Mouse (Mus musculus) embryonic facial prominence, embryonic 14.5 days (tissue): ENCODE measurements around the gene Snx29. TPM values are rescaled to one million over a fixed set of nuclear protein-coding genes. Genes with fewer than 3 reads are reported as not detected.
A peak's percentile ranks its signal among the peaks of the same experiment; 100 is the strongest.

ENCODE experiments used
- ATAC-seq: fragments of 200-750 bp; cut with Nextera tagmentation; 2 replicates; pipeline ENCODE4 v1.8.0; 2017; ENCODE audit warnings: low read depth, moderate number of reproducible peaks, moderate TSS enrichment
- DNase-seq: peaks from one replicate; pipeline ENCODE4 v3.0.0-alpha.2; 2015; ENCODE audit warnings: low spot score
- H3K27ac ChIP-seq: fragments of 300-500 bp; sonication (generic); replicated peaks from 2 replicates; pipeline ENCODE4 v1.5.1; 2014; ENCODE audit warnings: low read depth, mild to moderate bottlenecking, low read length, moderate library complexity
- H3K27me3 ChIP-seq: fragments of 300-500 bp; sonication (generic); replicated peaks from 2 replicates; pipeline ENCODE4 v1.6.1; 2014; ENCODE audit warnings: low read length; ENCODE audit not compliant: control insufficient read depth, insufficient read depth
- H3K36me3 ChIP-seq: fragments of 300-500 bp; sonication (generic); 2 replicates; pipeline ENCODE4 v1.6.1; 2014; ENCODE audit warnings: low read length, mixed read lengths; ENCODE audit not compliant: control insufficient read depth, insufficient read depth
- H3K4me1 ChIP-seq: fragments of 300-500 bp; sonication (generic); 2 replicates; pipeline ENCODE4 v1.6.1; 2014; ENCODE audit warnings: antibody characterized with exemption, low read length; ENCODE audit not compliant: control insufficient read depth, insufficient read depth
- H3K4me2 ChIP-seq: fragments of 300-500 bp; sonication (generic); 2 replicates; pipeline ENCODE4 v1.6.1; 2014; ENCODE audit warnings: low read depth, mild to moderate bottlenecking, low read length, moderate library complexity, mixed read lengths
- H3K4me3 ChIP-seq: fragments of 300-500 bp; sonication (generic); 2 replicates; pipeline ENCODE4 v1.5.1; 2014; ENCODE audit warnings: low read depth, mild to moderate bottlenecking, low read length
- H3K9ac ChIP-seq: fragments of 300-500 bp; sonication (generic); 2 replicates; pipeline ENCODE4 v1.6.1; 2014; ENCODE audit warnings: low read depth, mild to moderate bottlenecking, low read length, moderate library complexity, mixed read lengths
- H3K9me3 ChIP-seq: fragments of 300-500 bp; sonication (generic); 2 replicates; pipeline ENCODE4 v1.6.1; 2016; ENCODE audit warnings: low read length; ENCODE audit not compliant: control insufficient read depth
- WGBS: fragments of 180-500 bp; shearing (Covaris S2); extraction: QIAGEN DNeasy Blood & Tissue Kit; methylation state at CpG from one replicate; pipeline ENCODE4 v1.1.7; 2014; 5-methylcytosine and 5-hydroxymethylcytosine counted together
- polyA plus RNA-seq: library from polyadenylated mRNA; unstranded; fragments of >200 nt; fragmentation: Nextera tagmentation; extraction: Ambion mirVana; gene quantifications from 2 replicates; pipeline ENCODE4 v1.2.1, GENCODE M21; 2014

Gene Snx29
- polyA plus RNA-seq, 1 experiment from 2014 or later, result 9.7 TPM

GRCm38 (mm10) chr16:11516681-11517080, 194.0 kb downstream of the Snx29 start:
- Histone ChIP-seq H3K9me3 (no peaks in the 10 kb centered on the region), H3K9ac (no peak overlapping the region), H3K4me1 (no peaks in the 10 kb centered on the region), H3K27me3 (no peaks in the 10 kb centered on the region), H3K36me3 (0 out of 2 replicates have a peak, but pooled peaks cover 2% of the 10 kb centered on the region), H3K4me3 (no peak overlapping the region), H3K27ac (no peak overlapping the region), H3K4me2 (no peak overlapping the region)
- ATAC-seq (no peak), DNase-seq (no peak)
- WGBS, result 95% methylated on average over 2 of the region's 2 CpGs

DNA sequence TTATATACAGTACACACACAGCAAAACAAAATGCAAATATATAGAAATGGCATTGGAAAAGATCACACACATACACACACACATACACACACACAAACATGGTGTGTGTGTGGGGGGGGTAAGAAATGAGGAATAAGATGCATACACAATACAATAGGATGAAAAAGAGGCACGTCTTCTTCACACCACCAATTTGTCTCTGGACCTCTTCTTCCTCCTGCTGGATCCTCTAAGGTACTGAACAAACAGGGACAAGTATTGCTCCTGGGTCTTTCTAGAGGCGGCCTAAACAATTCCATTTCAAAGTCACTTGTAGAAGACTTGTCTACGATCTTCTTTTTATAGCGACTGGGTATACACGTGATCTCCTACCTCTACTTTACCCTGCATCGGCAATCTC, 194.7 kb downstream of the Snx29 start:
- Histone ChIP-seq H3K36me3 (0 out of 2 replicates have a peak, but pooled peaks cover 2% of the 10 kb centered on the region), H3K9ac (no peak overlapping the region), H3K27ac (no peak overlapping the region), H3K4me1 (no peaks in the 10 kb centered on the region), H3K27me3 (no peaks in the 10 kb centered on the region), H3K4me2 (no peak overlapping the region), H3K4me3 (no peak overlapping the region), H3K9me3 (no peaks in the 10 kb centered on the region)
- no peak for DNase-seq
- WGBS, result 96% methylated on average over 6 of the region's 6 CpGs
- ATAC-seq, result no peak

DNA sequence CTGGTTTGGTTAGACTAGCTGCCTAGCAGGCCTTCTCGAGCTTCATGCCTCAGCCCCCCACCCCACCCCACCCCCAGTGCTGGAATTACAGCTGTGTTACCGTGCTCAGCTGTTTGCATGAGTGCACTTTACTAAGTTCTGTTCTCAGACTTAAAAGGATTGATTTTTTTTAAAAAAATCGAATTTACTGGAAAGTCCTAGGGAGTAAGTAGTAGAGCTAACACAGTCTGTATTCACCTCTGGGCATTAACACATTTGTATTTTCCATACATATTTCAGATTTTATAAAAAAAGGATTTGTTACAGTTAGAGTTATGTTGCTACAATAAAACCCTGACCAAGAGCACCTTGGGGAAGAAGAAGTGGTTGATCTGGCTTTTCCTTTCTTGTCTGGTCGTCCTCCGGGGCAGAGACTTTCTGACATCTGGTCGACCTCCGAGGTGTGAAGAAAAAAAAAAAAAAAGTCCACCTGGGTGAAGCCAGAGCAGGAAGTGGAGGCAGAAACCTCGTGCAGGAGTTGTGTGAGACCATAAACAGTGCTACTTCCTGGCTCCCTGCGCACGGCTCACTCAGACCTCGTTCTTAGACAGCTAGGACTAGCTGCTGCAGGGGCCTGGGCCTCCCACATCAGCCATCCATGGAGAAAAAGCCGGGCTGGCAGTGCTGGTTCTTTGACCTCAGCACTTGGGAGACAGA, 196.2 kb downstream of the Snx29 start:
- Histone ChIP-seq H3K27ac (no peak overlapping the region), H3K27me3 (no peaks in the 10 kb centered on the region), H3K9me3 (no peaks in the 10 kb centered on the region), H3K4me2 (no peak overlapping the region), H3K36me3 (0 out of 2 replicates have a peak, but pooled peaks cover 2% of the 10 kb centered on the region), H3K9ac (no peak overlapping the region), H3K4me3 (no peak overlapping the region), H3K4me1 (no peaks in the 10 kb centered on the region)
- WGBS, result 74% methylated on average over 12 of the region's 12 CpGs
- DNase-seq, result peak; percentile 39
- no peak for ATAC-seq

DNA sequence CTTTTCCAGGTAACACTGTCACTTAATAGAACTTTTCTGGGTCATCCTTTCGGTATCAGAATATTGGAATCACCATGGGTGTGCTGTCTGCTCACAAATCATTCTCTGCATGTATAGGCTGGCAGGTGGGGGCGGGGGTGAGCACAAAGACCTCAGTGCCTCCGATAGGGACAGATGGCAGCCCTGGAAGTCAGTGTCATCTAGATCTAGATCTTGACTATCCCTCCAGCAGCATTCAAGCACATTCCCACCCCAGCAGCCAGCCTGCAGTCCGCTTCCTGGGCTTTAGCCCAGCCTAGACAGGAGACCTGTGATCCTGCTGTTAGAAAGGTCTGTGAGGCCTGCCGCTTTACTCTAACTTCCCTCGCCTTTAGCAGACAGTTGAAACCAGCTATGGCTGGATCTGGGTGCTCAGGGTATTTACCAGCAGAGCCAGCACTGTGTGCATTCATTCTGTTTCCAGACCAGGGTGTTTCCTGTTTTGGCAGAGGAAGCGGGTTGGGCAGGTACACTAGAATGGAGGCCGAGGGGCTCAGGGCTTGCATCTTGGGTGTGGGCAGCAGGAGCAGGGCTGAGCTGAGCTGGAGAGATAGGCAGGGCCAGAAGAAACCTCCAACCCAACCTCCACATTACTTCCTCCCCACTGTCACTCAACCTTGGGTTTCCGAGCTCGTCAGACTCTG, 203.5 kb downstream of the Snx29 start:
- no peak overlapping the region for H3K4me2 ChIP-seq
- no peaks in the 10 kb centered on the region for H3K27me3 ChIP-seq
- H3K4me3 ChIP-seq, result no peak overlapping the region
- no peaks in the 10 kb centered on the region for H3K9me3 ChIP-seq
- no peak overlapping the region for H3K27ac ChIP-seq
- H3K4me1 ChIP-seq, result no peaks in the 10 kb centered on the region
- DNase-seq, result no peak
- 65% methylated on average over 9 of the region's 10 CpGs for WGBS
- no peaks in the 10 kb centered on the region for H3K36me3 ChIP-seq
- 0 out of 2 replicates have a peak, but pooled peaks have one; percentile 26 for ATAC-seq
- no peak overlapping the region for H3K9ac ChIP-seq

- WGBS, result 59% methylated on average over 10 of the region's 10 CpGs
- H3K27ac ChIP-seq, result no peak overlapping the region; the same call in 1 of the 2 replicates
- DNase-seq (peak; percentile 42), ATAC-seq (peak; percentile 55; the same call in 1 of the 2 replicates)
- peaks cover 2% of the 10 kb centered on the region; the same call in 1 of the 2 replicates for H3K4me1 ChIP-seq
- H3K36me3 ChIP-seq, result no peaks in the 10 kb centered on the region
- H3K9me3 ChIP-seq, result no peaks in the 10 kb centered on the region
- H3K9ac ChIP-seq, result no peak overlapping the region
- H3K27me3 ChIP-seq, result no peaks in the 10 kb centered on the region
- H3K4me2 ChIP-seq, result no peak overlapping the region
- no peak overlapping the region for H3K4me3 ChIP-seq
Measured at GRCm38 (mm10) chr16:11526996-11527395, 204.3 kb downstream of the Snx29 start.

DNA sequence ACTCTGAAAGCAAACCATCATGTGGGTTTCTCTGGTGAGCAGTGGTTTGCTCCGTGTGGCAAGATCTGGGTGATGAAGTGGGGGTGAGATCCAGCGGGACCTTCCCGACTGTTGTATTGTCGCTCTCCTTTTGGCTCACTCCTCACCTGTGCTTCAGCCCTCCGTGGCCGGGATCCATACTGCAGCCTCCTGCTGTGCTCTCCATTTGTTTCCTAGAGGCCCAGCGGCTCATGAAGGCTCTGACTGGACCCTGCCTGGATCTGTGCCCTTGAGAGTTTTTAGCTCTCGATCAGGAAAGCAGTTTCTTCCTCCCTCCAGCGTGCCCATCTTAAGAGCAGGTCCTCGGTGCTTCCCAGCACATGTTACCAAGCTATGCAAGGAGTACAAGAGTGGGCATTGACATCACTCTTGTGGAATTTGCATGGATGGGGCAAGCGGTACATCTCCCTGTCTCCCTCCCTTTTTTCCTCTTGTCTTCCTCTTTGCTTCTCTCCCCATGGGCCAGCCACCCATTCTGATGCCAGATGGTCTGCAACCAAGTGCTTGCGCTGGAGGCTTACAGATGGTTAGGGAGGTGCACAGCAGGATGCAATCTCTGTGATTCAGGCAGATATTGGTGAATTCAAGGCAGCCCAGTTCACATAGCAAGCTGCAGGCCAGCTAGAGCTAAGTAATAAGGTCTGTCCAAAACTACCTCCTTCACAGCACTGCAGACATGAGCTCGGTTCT, 207.9 kb downstream of the Snx29 start:
- 50% methylated on average over 13 of the region's 13 CpGs for WGBS

GRCm38 (mm10) chr16:11531441-11531840, 208.7 kb downstream of the Snx29 start:
- WGBS, result 86% methylated on average over 7 of the region's 7 CpGs
- Histone ChIP-seq H3K4me3 (no peak overlapping the region), H3K27ac (no peak overlapping the region), H3K4me1 (peaks cover 14% of the 10 kb centered on the region), H3K36me3 (no peaks in the 10 kb centered on the region), H3K27me3 (no peaks in the 10 kb centered on the region), H3K4me2 (no peak overlapping the region), H3K9me3 (no peaks in the 10 kb centered on the region), H3K9ac (no peak overlapping the region)
- DNase-seq (no peak), ATAC-seq (no peak)

More for the DNA sequence above, 207.9 kb downstream of the Snx29 start:
- Histone ChIP-seq H3K4me1 (peaks cover 14% of the 10 kb centered on the region), H3K9ac (no peak overlapping the region), H3K4me2 (no peak overlapping the region), H3K27me3 (no peaks in the 10 kb centered on the region), H3K27ac (no peak overlapping the region), H3K9me3 (no peaks in the 10 kb centered on the region), H3K4me3 (no peak overlapping the region), H3K36me3 (no peaks in the 10 kb centered on the region)
- ATAC-seq (no peak), DNase-seq (no peak)

GRCm38 (mm10) chr16:11532592-11532991, 209.9 kb downstream of the Snx29 start:
- DNase-seq (peak; percentile 96), ATAC-seq (peak; percentile 94)
- Histone ChIP-seq H3K4me1 (peaks cover 15% of the 10 kb centered on the region), H3K4me3 (no peak overlapping the region), H3K36me3 (no peaks in the 10 kb centered on the region), H3K27ac (no peak overlapping the region), H3K9ac (no peak overlapping the region), H3K27me3 (no peaks in the 10 kb centered on the region), H3K9me3 (no peaks in the 10 kb centered on the region), H3K4me2 (no peak overlapping the region)
- WGBS, result 45% methylated on average over 8 of the region's 8 CpGs
